Mouse (Mus musculus) neural tube, embryonic 11.5 days (tissue): ENCODE results near the gene Lman2. TPM values are rescaled to one million over a fixed set of nuclear protein-coding genes. Genes with fewer than 3 reads are reported as not detected.

ENCODE experiments used
- ATAC-seq: fragments of 200-750 bp; cut with Nextera tagmentation; 2 replicates; pipeline ENCODE4 v1.8.0; 2017; ENCODE audit warnings: moderate number of reproducible peaks, mild to moderate bottlenecking, moderate TSS enrichment, moderate library complexity; ENCODE audit not compliant: insufficient read depth, low FRiP score, low TSS enrichment
- DNase-seq: peaks from one replicate; pipeline ENCODE4 v3.0.0-alpha.2; 2015; ENCODE audit warnings: low spot score
- H3K27ac ChIP-seq: fragments of 300-500 bp; sonication (generic); 2 replicates; pipeline ENCODE4 v1.5.1; 2014; ENCODE audit warnings: low read depth, mild to moderate bottlenecking, low read length
- H3K27me3 ChIP-seq: fragments of 300-500 bp; sonication (generic); 2 replicates; pipeline ENCODE4 v1.6.1; 2014; ENCODE audit warnings: mild to moderate bottlenecking, low read length, mixed read lengths; ENCODE audit not compliant: control insufficient read depth, insufficient read depth
- H3K36me3 ChIP-seq: fragments of 300-500 bp; sonication (generic); 2 replicates; pipeline ENCODE4 v1.6.1; 2014; ENCODE audit warnings: mild to moderate bottlenecking, low read length, moderate library complexity, mixed read lengths; ENCODE audit not compliant: control insufficient read depth, insufficient read depth
- H3K4me1 ChIP-seq: fragments of 300-500 bp; sonication (generic); 2 replicates; pipeline ENCODE4 v1.6.1; 2014; ENCODE audit warnings: low read length, mixed read lengths; ENCODE audit not compliant: control insufficient read depth, insufficient read depth
- H3K4me2 ChIP-seq: fragments of 300-500 bp; sonication (generic); 2 replicates; pipeline ENCODE4 v1.6.1; 2014; ENCODE audit warnings: low read depth, mild to moderate bottlenecking, moderate library complexity
- H3K4me3 ChIP-seq: fragments of 300-500 bp; sonication (generic); 2 replicates; pipeline ENCODE4 v1.5.1; 2014; ENCODE audit warnings: low read depth, low read length
- H3K9ac ChIP-seq: fragments of 300-500 bp; sonication (generic); 2 replicates; pipeline ENCODE4 v1.6.1; 2014; ENCODE audit warnings: mild to moderate bottlenecking, low read length
- H3K9me3 ChIP-seq: fragments of 300-500 bp; sonication (generic); 2 replicates; pipeline ENCODE4 v1.6.1; 2016; ENCODE audit warnings: low read length; ENCODE audit not compliant: control insufficient read depth
- WGBS: fragments of 180-500 bp; shearing (Covaris S2); extraction: QIAGEN DNeasy Blood & Tissue Kit; methylation state at CpG from one replicate; pipeline ENCODE4 v1.1.7; 2014; 5-methylcytosine and 5-hydroxymethylcytosine counted together
- polyA plus RNA-seq: library from polyadenylated mRNA; unstranded; fragments of >200 nt; fragmentation: Nextera tagmentation; extraction: Ambion mirVana; gene quantifications from 2 replicates; pipeline ENCODE4 v1.2.1, GENCODE M21; 2014

Gene Lman2
- 82.1 and 94.8 TPM in 2 replicates for polyA plus RNA-seq

DNA sequence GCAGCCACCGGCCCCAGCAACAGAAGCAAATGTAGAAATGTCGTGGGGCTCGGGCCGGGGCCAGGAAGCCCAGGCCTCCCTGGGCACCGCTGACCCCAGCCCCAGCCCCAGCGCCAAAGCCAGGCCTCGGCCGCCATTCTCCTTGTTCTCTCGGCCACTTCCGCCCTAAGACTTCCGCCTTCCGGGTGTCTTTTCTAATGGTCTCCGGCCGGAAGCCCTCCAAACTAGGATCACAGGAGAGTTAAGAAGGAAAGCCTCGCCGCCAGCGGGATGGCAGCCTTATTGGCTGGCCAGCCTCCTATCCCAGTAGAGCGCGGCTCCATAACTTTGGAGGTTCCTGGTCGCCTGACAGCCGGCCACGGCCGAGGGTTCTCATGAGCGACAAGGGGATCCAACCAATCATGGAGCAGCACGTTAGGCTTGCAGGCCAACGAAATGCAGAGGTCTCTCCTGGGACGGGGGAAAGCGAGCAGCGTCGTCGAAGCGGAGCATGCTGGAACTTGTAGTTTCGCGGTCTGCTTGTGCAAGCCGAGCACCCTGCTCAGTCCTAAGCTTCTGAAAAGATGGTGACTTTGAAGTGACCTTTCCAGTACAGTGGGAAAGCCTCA, at the start of gene Lman2:
Gene Lman2, minus strand, starts transcription at position 331 of the 608 bp plus-strand sequence.
- H3K36me3 ChIP-seq, result 0 out of 2 replicates have a peak, but pooled peaks cover 3% of the 10 kb centered on the region
- under 1% methylated on average over 35 of the region's 35 CpGs for WGBS
- ATAC-seq, result peak; percentile 97
- peak within 1 kb of the TSS; percentile 85 for H3K4me3 ChIP-seq
- DNase-seq, result peak; percentile 96
- no peaks in the 10 kb centered on the region for H3K9me3 ChIP-seq
- no peaks in the 10 kb centered on the region for H3K27me3 ChIP-seq
- peak within 1 kb of the TSS; percentile 59 for H3K4me2 ChIP-seq
- peak within 1 kb of the TSS; percentile 79 for H3K27ac ChIP-seq
- H3K4me1 ChIP-seq, result peaks cover 12% of the 10 kb centered on the region
- peak within 1 kb of the TSS; percentile 89 for H3K9ac ChIP-seq

- ATAC-seq (no peak), DNase-seq (no peak)
- Histone ChIP-seq H3K27me3 (0 out of 2 replicates have a peak, but pooled peaks cover 2% of the 10 kb centered on the region), H3K9ac (no peak overlapping the region), H3K4me3 (no peak overlapping the region), H3K9me3 (no peaks in the 10 kb centered on the region), H3K27ac (no peak overlapping the region), H3K4me2 (no peak overlapping the region), H3K4me1 (no peaks in the 10 kb centered on the region), H3K36me3 (no peaks in the 10 kb centered on the region)
- 74% methylated on average over 7 of the region's 7 CpGs for WGBS
These were observed 49.2 kb upstream of the Lman2 start for GRCm38 (mm10) chr13:55411826-55412225.

DNA sequence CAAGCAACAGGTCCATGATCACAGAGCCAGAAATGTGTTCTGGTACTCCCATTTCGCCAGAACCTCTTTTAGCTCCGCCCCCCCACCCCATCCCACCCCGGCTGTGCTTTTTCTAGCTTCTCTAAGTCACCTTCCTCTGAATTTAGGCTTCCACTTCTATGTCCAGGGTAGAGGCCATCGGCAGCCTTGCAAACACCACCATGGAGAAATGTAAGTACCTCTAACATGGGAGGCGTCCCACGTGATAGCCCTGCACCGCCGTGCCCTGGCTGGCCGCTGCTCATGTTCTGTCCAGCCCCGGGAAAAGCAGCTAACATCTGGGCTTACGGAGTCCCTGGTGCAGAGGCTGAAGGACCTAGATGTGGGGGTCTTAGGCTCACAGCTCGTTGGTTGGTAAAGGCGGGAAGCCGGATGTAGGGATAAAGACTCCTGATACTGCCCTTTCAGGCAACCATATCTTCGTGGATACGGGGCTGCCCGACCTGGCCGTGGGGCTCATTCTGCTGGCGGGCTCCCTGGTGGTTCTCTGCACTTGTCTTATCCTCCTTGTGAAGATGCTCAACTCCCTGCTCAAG, 46.0 kb upstream of the Lman2 start:
- Histone ChIP-seq H3K27ac (no peak overlapping the region), H3K4me1 (no peaks in the 10 kb centered on the region), H3K4me3 (no peak overlapping the region), H3K27me3 (no peaks in the 10 kb centered on the region), H3K4me2 (no peak overlapping the region), H3K9me3 (no peaks in the 10 kb centered on the region), H3K36me3 (no peaks in the 10 kb centered on the region), H3K9ac (no peak overlapping the region)
- no peak for ATAC-seq
- WGBS, result 88% methylated on average over 19 of the region's 19 CpGs
- no peak for DNase-seq

DNA sequence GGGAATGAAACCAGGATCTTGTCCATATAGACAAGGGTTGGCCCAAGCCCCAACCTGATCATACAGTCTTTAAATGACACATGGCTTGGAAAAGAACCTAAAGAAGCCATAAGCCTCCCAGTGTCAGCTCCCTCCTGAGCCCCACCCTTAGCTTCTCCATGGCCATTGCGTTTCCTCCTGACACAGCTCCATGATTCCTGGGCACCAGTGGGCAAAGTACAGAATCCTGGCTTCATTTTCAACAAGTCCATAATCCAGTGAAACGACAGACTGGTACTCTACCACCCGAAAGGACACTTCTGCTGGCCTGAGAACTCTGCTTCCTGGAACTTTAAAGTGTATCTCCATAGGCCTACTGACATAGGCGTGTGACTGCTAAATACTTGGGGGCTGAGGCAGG, 44.8 kb upstream of the Lman2 start:
- no peak overlapping the region for H3K27ac ChIP-seq
- ATAC-seq, result no peak
- no peak overlapping the region for H3K9ac ChIP-seq
- no peaks in the 10 kb centered on the region for H3K36me3 ChIP-seq
- no peak for DNase-seq
- no peaks in the 10 kb centered on the region for H3K27me3 ChIP-seq
- WGBS, result 84% methylated on average over 4 of the region's 4 CpGs
- no peak overlapping the region for H3K4me2 ChIP-seq
- no peaks in the 10 kb centered on the region for H3K9me3 ChIP-seq
- no peak overlapping the region for H3K4me3 ChIP-seq
- H3K4me1 ChIP-seq, result no peaks in the 10 kb centered on the region

DNA sequence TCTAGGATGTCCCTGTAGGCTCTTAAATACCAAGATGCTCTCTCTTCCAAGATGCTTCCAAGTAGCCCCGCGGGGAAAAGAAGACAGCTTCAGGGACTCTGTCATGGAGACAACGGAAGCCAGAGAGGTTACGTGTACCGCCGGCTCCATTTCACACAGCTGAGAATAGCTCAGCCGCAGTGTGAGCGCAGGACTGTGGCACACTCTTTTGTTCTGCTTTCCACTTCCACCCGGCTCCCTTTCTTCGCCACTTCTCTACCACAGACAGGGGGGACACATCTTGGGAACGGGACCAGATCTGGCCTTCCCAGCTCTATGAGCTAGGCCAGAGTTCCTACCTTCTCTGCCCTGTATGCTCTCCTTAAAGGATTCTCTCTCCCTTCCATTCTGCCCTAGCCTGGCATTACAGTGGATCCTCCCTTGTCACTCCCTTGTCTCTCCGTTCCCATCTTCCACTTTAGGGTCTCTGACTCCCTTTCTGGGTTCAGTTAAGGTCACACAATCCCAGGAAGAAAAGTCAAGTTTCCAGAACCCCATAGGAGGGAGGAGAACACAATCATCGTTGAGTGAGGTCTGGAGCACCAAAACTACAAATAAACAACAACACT, 43.3 kb upstream of the Lman2 start:
- ATAC-seq (no peak), DNase-seq (no peak)
- 69% methylated on average over 13 of the region's 13 CpGs for WGBS
- Histone ChIP-seq H3K4me1 (no peaks in the 10 kb centered on the region), H3K27ac (peak overlapping the region; percentile 49; the same call in 1 of the 2 replicates), H3K9me3 (no peaks in the 10 kb centered on the region), H3K4me3 (no peak overlapping the region), H3K9ac (peak overlapping the region; percentile 47), H3K27me3 (no peaks in the 10 kb centered on the region), H3K4me2 (no peak overlapping the region), H3K36me3 (no peaks in the 10 kb centered on the region)

GRCm38 (mm10) chr13:55404853-55405782, 42.5 kb upstream of the Lman2 start:
- peak overlapping the region; percentile 47 for H3K9ac ChIP-seq
- no peak overlapping the region for H3K4me3 ChIP-seq
- no peaks in the 10 kb centered on the region for H3K4me1 ChIP-seq
- ATAC-seq, result peak; percentile 63
- peak; percentile 89 for DNase-seq
- H3K9me3 ChIP-seq, result no peaks in the 10 kb centered on the region
- peak overlapping the region; percentile 49; the same call in 1 of the 2 replicates for H3K27ac ChIP-seq
- no peaks in the 10 kb centered on the region for H3K36me3 ChIP-seq
- H3K4me2 ChIP-seq, result no peak overlapping the region
- 15% methylated on average over 11 of the region's 11 CpGs for WGBS
- H3K27me3 ChIP-seq, result no peaks in the 10 kb centered on the region

GRCm38 (mm10) chr13:55403935-55404852, 41.6 kb upstream of the Lman2 start:
- Histone ChIP-seq H3K36me3 (no peaks in the 10 kb centered on the region), H3K9ac (no peak overlapping the region), H3K4me3 (no peak overlapping the region), H3K9me3 (no peaks in the 10 kb centered on the region), H3K27me3 (no peaks in the 10 kb centered on the region), H3K4me1 (no peaks in the 10 kb centered on the region), H3K27ac (no peak overlapping the region), H3K4me2 (no peak overlapping the region)
- 65% methylated on average over 15 of the region's 15 CpGs for WGBS
- ATAC-seq (no peak), DNase-seq (no peak)

DNA sequence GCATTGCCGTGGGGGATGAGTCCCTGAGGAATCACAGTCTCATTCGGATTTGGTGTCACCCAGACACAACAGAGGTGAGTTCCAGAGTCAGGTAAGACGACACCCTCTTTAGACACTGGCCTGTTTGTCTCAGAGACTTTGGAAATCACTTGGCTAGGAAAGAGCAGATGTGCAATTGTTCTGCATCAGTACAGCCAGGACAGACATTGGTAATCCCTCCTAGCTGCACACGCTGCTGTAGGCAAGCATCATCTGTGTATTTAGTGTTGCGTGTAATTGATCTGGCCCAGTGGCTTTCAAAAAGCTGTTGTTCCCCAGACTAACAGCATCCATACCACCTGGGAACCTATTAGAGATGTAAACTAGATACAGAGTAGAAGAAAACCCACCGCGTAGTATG, 40.7 kb upstream of the Lman2 start:
- Histone ChIP-seq H3K9ac (no peak overlapping the region), H3K4me1 (no peaks in the 10 kb centered on the region), H3K4me2 (no peak overlapping the region), H3K27ac (no peak overlapping the region), H3K9me3 (no peaks in the 10 kb centered on the region), H3K27me3 (no peaks in the 10 kb centered on the region), H3K4me3 (no peak overlapping the region), H3K36me3 (no peaks in the 10 kb centered on the region)
- WGBS, result 74% methylated on average over 7 of the region's 7 CpGs
- ATAC-seq (no peak), DNase-seq (no peak)
